Mouse (Mus musculus) liver, adult (tissue): ENCODE results near the gene Rarg.

ENCODE experiments used
- GATA4 ChIP-seq: IDR thresholded peaks from 2 replicates; pipeline ENCODE4 v1.6.1; 2014; ENCODE audit warnings: mild to moderate bottlenecking, low read length; ENCODE audit not compliant: insufficient replicate concordance

The Rarg gene

DNA sequence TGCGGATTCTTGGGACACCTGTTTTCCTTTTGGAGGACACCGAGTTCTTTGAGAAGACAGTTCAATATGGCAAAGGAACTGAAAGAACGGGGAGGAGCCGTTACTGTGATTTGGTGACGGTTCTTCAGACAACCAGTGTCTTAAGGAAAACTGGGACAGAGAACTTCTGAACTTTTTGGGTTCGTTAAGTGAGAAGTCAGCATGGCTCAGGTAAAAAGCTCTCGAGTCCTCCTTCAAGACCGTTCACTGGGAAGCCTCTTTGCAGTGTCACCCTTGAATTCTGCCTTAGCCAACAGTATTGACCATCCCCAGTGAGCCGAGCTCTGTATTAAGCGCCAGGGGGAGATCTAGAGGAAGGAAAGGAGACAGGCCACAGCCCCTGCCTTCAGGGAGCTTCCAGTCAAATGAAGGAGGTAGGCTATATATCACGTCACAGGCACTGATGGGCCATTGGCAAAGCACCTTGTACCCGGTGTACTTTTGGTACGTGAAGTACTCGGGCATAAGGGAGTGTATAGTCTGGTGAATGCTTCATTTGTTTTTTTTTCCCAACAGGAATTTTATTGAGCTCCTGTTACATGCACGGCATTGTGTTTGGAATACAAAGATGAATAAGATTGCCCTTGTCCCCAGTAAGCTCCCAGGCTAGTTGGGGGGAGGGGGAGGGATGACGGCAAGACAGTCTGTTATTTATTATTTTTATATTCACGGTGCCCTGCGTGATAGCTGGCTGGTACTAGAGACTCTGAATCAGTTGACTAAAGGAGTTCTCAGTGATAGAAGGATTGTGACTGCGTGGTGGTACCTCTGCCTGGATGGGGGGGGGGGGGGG lies 52.4 kb downstream of the Rarg start, which contains the start of gene Csad:
Gene Csad (minus strand): TSS at position 51 of the 832 bp plus-strand sequence.
- no peak for TF ChIP-seq GATA4

DNA sequence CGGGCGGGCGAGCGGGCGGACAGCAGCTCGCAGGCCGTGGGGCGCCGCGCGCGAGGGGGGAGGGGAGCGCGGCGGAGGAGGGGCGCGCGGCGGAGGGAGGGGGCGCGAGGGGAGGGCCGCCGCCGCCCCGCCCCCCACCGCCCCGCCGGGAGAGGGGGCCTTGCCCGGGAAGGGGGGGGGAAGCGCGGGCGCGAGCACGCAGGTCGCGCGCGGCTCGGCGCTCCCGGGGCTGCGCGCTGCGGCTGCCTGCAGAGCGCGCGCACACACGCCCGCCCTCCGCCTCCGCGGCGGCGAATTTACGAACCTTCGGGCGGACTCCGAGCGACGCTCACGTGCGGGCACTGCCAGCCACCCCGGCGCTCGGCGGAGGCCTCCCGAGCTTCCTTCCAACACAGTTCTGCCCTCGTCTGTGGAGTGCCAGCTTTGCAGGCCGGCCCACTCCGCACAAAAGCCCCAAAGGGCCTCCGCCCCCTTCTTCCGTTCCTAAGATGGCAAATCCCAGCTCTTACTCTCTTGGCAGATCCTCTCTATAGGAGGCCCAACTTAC lies 53.4 kb downstream of the Rarg start:
- TF ChIP-seq GATA4, result no peak

DNA sequence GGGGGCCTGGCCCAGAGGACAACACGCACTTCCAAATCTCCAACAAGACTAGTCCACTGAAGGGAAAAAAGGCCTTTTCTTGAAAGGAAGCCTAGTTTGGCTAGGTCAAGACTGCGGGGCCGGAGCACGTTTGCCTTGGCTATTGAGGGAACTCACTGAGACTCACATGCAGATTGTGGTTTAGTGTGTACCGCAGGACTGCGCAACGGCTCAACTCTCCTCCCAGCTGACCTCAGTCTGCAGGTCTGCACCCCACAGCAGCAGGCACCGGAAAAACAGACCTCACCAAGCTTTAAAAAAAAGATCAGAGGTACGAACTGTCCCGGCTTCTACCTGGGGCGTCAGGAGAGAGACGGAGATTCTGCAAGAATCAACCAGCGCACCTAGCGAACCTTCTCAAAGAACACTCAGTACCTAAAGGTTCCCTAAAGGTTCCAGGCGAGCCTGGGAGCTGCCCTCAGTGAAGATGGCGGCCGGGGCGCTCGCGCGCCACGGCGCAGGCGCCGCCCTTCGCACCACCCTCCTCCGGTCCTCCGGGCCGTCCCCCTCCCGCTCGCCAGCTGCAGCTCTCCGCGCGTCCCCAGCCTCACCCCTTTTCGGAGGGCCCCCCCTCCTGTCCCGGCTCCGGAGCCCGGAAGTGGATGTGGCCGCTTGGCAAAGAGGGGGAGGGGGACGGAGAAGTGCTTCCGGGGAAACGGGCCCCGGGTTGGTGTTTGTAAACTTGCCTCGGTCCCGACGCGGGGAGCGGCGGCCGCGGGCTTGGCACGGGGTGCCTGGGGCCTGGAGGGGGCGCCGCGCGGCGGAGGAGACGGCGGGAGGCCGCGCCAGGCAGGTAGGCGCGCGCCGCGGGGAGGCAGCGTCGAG lies 54.1 kb downstream of the Rarg start, which contains the start of gene Zfp740:
Gene Zfp740 (plus strand): TSS at position 279 of the 864 bp plus-strand sequence.
- peak; percentile 17; the same call in 1 of the 2 replicates for TF ChIP-seq GATA4

DNA sequence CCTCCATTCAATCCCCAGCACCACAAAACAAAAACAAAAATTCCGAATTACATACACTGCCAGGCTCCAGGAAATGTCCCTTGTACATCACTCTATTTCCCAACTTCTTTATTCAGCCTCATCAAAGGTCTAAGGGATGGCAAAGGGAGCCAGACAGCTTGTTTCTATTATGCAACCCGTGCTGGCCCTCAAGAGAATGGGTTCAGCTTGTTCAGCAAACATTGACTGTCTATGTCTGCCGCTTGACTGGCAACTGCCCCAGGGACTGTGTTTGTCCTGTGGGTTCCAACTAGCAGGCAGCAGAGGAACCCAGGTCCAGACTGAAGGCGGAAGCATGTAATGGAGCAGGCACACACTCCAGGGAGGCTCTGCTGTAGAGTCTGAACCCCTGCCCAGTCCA lies 58.5 kb downstream of the Rarg start:
- TF ChIP-seq GATA4, result no peak

DNA sequence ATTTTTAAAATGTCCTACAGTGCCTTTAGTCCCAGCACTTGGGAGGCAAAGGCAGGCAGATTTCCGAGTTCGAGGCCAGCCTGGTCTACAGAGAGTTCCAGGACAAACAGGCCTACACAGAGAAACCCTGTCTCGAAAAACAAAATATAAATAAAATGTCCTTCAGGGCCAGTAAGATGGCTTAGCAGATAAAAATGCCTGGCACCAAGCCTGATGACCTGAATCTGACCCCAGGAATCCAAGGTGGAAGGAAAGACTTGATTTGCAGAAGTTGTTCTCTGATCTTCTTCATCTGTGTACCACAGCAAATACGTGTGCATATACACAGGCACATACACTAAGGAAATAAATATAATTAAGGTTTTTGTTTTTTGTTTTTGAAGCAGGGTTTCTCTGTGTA lies 61.9 kb downstream of the Rarg start:
- no peak for TF ChIP-seq GATA4

DNA sequence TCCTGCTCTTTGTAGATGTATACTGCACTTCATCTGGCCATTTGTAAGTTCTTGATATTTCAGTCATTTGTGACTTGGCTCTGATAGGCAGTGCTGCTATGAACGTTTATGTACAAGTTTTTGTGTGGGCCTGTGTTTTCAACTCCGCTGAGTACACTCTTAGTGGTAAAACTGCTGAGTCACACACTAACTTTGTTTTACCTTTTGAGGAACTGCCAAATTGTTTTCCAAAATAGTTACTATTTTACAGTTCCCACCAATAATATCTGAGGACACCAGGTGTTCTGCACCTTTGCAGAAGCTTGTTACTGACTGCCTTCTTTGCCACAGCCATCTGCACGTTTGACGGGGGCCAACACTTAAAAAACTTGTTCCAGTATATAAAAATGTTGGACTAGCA lies 62.9 kb downstream of the Rarg start:
- no peak for TF ChIP-seq GATA4

DNA sequence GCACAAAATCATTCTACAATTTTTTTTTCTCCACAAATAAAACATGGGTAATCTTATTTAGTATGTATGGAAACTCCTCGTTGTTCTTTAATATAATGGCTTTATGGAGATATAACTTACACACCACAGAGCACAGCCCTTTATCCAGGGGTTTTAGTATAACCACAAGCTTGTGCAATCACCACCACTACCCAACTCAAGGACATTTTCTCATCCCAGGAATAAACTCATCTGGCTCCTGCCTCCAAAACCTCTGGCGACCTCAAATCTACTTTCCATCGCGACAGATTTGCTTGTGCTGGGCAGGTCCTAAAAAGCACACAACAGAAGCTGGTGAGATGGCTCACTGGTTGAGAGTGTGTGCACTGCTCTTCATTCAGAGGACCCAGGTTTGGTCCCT lies 63.7 kb downstream of the Rarg start:
- TF ChIP-seq GATA4, result no peak

DNA sequence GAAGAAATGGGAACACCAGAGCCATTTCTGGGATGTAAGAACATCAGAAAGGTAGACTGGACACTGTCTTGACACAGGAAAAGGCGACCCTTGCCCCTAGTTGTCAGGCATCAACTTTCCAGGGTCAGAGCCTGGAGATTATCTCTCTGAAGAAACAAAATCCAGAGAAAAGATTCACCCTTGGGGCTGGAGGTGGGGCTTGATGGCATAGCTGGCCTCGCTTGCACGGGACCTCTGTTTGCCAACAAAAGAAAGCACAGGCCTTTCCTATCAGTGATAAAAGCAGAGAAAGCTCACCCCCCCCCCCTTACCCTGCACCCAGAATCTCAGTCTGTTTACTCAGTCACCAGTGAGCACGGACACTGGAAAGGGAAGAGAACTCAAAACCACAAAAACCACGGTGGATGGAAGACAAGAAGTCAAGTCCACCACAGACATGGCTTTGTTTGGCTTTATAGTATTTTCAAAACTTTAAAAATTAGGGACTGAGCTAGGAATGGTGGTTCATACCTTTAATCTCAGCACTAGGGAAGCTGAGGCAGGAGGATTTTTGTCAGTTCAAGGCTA lies 64.4 kb downstream of the Rarg start:
- no peak for TF ChIP-seq GATA4

DNA sequence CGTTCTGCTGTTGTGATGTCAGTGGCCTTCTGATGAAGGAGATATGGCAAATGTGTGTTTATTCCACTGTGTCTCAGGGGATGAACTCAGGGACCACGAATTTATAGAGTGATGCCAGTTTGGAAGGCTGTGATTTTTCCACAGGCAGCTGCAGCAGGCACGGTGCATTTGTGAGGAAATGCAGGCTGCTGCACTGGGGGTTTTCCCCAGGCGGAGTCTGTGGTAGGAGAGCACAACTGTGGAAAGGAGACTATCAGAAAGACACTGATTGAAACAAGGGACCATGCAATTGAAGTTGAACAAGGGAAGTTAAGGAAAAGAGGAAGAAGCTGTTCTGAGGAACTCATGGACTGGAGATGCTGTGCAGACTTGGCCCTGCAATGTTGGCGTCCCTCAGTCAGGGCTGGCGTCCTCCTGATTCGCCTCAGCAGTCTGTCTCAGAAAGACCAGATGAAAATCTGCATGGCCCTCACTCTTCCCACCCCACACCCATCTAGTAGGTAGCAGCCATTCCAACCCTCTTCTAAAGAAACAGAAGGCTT lies 65.0 kb downstream of the Rarg start:
- no peak for TF ChIP-seq GATA4

DNA sequence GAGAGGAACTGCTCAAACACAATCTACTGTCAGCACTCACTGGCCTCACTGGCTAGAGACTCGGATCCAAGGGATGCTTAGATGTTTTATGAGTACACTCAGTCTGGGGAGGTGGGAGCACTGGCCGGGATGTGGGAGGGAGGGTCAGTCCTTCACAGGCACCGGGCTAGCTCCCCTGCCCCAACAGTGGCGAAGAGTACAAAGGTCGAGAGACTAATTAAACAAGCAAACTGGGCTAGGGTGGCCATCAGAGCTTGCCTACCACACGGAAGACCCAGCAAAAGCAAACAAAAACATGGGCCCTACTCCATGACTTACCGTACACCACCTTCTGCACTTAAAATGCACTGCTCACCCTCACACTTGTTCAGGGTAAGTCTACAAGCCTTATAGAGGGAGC lies 65.6 kb downstream of the Rarg start:
- TF ChIP-seq GATA4, result no peak

DNA sequence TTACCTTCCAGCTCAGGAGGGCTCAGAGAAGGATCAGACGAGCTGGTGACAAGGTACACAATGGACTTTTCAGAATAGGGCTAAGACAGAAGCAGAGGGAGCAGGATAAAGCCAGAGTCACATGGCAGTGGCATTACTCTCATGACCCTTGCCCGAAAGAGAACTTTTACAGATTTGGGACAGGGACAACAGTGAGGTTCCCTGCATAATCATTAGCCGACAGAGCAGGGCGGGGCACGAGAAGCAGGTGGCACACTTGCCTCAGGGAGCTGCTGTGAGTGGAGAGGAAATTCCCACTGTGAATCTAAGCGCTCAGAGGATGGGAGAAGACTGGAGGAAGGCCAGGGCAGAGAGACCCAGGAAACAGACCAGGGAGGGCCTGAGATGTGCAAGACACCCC lies 68.4 kb downstream of the Rarg start:
- no peak for TF ChIP-seq GATA4

DNA sequence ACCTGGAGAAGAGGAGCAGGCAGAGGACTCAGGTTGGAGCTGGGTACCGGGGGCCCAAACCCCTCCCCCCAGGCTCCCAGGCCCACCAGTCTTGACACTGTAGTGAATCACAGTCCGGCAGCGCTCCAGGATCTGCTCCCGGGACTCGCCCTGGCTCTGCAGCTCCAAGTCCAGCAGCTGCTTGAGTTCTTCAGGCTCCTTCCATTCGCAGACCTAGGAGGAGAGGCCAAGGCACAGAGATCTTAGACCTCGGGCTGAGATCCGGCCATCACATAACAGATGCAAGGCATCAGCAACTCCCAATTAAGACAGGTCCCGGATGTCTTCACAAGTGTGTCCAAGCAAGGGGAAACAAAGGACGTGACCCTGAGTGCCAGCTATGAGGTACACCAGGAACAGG lies 69.2 kb downstream of the Rarg start:
- TF ChIP-seq GATA4, result no peak

DNA sequence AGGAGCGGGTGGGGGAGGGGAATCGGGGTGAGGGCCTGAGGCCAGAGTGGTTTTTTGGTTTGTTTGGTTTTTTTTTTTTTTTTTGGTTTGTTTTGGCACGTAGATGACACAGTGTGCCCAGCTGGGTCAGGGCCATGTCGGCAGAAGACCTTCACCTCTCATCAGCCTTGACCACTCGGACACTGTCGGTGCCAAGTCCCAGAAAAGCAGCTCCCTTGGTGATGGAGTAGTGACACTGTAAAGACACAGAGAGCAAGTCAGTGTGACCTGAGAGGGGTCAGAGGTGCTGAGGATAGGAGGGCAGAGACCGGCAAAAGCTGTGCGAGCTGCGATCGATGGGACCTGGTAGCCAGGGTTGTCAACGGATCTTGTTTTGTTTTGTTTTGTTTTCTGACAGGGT lies 71.1 kb downstream of the Rarg start:
- peak; percentile 31; the same call in 1 of the 2 replicates for TF ChIP-seq GATA4
